Mouse (Mus musculus): ENCODE measurements around the gene Abce1. TPM values are rescaled to one million over a fixed set of nuclear protein-coding genes. Genes with fewer than 3 reads are reported as not detected.
A peak's percentile ranks its signal among the peaks of the same experiment; 100 is the strongest.
"Not testable (repeated sequence)": the region's sequence is repeated elsewhere in the genome, so short reads cannot be mapped to it uniquely, and the experiment has no call there.

Abce1 gene
- total RNA-seq (2021) (10 to 100 TPM; 74.0 to 90.0 TPM), polyA plus RNA-seq (2012; rRNA removed) (3.0 and 3.5 TPM in 2 replicates)
- long read RNA-seq, transcript Abce1-201 (18 exons, 3,793 nt), result major isoform, 47 of 57 reads
- long read RNA-seq, partial matches to known transcripts, result 2 of 57 reads
- long read RNA-seq, other reads (novel, unspliced or antisense), result 7 of 57 reads

GRCm38 (mm10) chr8:79711064-79711961 lies at the start of gene Abce1, which contains the start of gene Anapc10:
Gene Abce1, minus strand, starts transcription at chr8:79711740.
Gene Anapc10, plus strand, starts transcription at chr8:79711820.
- peak; percentile 98 for DNase-seq

- DNase-seq, result no peak
Observed at GRCm38 (mm10) chr8:79750305-79750704, 38.8 kb upstream of the Abce1 start.

GRCm38 (mm10) chr8:79748591-79748990 lies 37.1 kb upstream of the Abce1 start:
- DNase-seq, result no peak

- DNase-seq, result no peak
Observed at GRCm38 (mm10) chr8:79748171-79748570, 36.6 kb upstream of the Abce1 start.

- DNase-seq, result peak; percentile 8
Observed at GRCm38 (mm10) chr8:79734304-79734703, 22.8 kb upstream of the Abce1 start.

GRCm38 (mm10) chr8:79727900-79728299 lies 16.4 kb upstream of the Abce1 start:
- no peak for DNase-seq

GRCm38 (mm10) chr8:79724589-79724988 lies 13.0 kb upstream of the Abce1 start:
- DNase-seq, result no peak

GRCm38 (mm10) chr8:79723308-79723707 lies 11.8 kb upstream of the Abce1 start:
- DNase-seq, result no peak

GRCm38 (mm10) chr8:79721537-79721936 lies 10.0 kb upstream of the Abce1 start:
- no peak for DNase-seq

GRCm38 (mm10) chr8:79712676-79713075 lies 1.1 kb upstream of the Abce1 start:
- no peak for DNase-seq

- DNase-seq, result no peak
Observed at GRCm38 (mm10) chr8:79706687-79707086, 4.9 kb downstream of the Abce1 start.

GRCm38 (mm10) chr8:79692531-79692930 lies 19.0 kb downstream of the Abce1 start:
- DNase-seq, result peak; percentile 48

- not testable (repeated sequence) for DNase-seq
Observed at GRCm38 (mm10) chr8:79685927-79686326, 25.6 kb downstream of the Abce1 start.

- no peak for DNase-seq
Observed at GRCm38 (mm10) chr8:79680965-79681364, 30.6 kb downstream of the Abce1 start.

- DNase-seq, result peak; percentile 59
Observed at GRCm38 (mm10) chr8:79680555-79680954, 31.0 kb downstream of the Abce1 start.

GRCm38 (mm10) chr8:79680083-79680482 lies 31.5 kb downstream of the Abce1 start:
- not testable (repeated sequence) for DNase-seq

- DNase-seq, result no peak
Observed at GRCm38 (mm10) chr8:79679005-79679404, 32.5 kb downstream of the Abce1 start.

GRCm38 (mm10) chr8:79676461-79676860 lies 35.1 kb downstream of the Abce1 start:
- DNase-seq, result no peak

- not testable (repeated sequence) for DNase-seq
Observed at GRCm38 (mm10) chr8:79658715-79659114, 52.8 kb downstream of the Abce1 start.

- DNase-seq, result peak; percentile 27
Observed at GRCm38 (mm10) chr8:79653736-79654135, 57.8 kb downstream of the Abce1 start.

- no peak for DNase-seq
Observed at GRCm38 (mm10) chr8:79650158-79650814, 61.3 kb downstream of the Abce1 start.

- no peak for DNase-seq
Observed at GRCm38 (mm10) chr8:79649569-79649968, 62.0 kb downstream of the Abce1 start.

- DNase-seq, result no peak
Observed at GRCm38 (mm10) chr8:79641119-79641518, 70.4 kb downstream of the Abce1 start.

Data from adrenal gland, adult 2 months (tissue).